Mouse (Mus musculus) olfactory bulb, adult 2 months (tissue): Measurements from ENCODE around the gene Pxdn.

Source experiments
- CTCF ChIP-seq: fragments of 200-500 bp; IDR thresholded peaks from 2 replicates; pipeline ENCODE4 v1.5.1; 2012; ENCODE audit warnings: low read depth, mild to moderate bottlenecking, low read length, moderate library complexity; ENCODE audit not compliant: insufficient read depth
- POLR2A ChIP-seq: fragments of 200-500 bp; IDR thresholded peaks from 2 replicates; pipeline ENCODE4 v1.6.1; 2012; ENCODE audit warnings: mild to moderate bottlenecking, low read depth, low read length, moderate library complexity; ENCODE audit not compliant: insufficient read depth

DNA sequence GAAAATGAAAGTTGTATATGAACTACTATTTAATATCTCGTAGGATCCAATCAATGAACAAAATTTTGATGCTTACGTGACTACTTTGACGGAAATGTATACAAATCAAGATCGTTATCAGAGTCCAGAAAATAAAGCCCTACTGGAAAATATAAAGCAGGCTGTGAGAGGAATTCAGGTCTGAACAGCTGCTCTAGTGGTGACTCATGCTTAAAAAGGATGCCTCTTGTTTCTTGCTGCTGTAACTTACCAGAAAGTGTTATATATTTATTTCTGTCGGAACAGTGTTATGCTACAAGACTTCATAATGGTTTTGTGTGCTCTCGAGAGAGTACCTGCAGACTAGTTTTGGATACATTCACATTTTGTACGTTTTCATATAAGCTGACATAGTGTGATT lies 17.1 kb upstream of the Pxdn start:
- TF ChIP-seq POLR2A (no peak), CTCF (no peak)
